Mouse (Mus musculus): ENCODE measurements around the gene Spats1.
"Not testable (repeated sequence)": the region's sequence is repeated elsewhere in the genome, so short reads cannot be mapped to it uniquely, and the experiment has no call there.

Gene Spats1

GRCm38 (mm10) chr17:45489736-45490135 lies 14.5 kb upstream of the Spats1 start:
- DNase-seq (ENCODE audit: low spot score in 2 of 2), result no peak

GRCm38 (mm10) chr17:45488321-45489254 lies 13.4 kb upstream of the Spats1 start:
- DNase-seq (ENCODE audit: low spot score in 2 of 2), result no peak

- DNase-seq (ENCODE audit: low spot score in 2 of 2), result no peak
These were observed 12.0 kb upstream of the Spats1 start for GRCm38 (mm10) chr17:45487216-45487615.

- DNase-seq (ENCODE audit: low spot score in 2 of 2), result no peak
These were observed 10.4 kb upstream of the Spats1 start for GRCm38 (mm10) chr17:45485581-45485980.

GRCm38 (mm10) chr17:45480429-45480828 lies 5.2 kb upstream of the Spats1 start:
- DNase-seq (ENCODE audit: low spot score in 2 of 2), result no peak

GRCm38 (mm10) chr17:45478234-45478825 lies 3.1 kb upstream of the Spats1 start:
- peak; percentile 60 to 64 for DNase-seq (ENCODE audit: low spot score in 2 of 2)

- DNase-seq (ENCODE audit: low spot score in 2 of 2), result no peak
These were observed 1.1 kb downstream of the Spats1 start for GRCm38 (mm10) chr17:45474146-45474545.

- DNase-seq (ENCODE audit: low spot score in 2 of 2), result no peak
These were observed 1.5 kb downstream of the Spats1 start for GRCm38 (mm10) chr17:45473667-45474066.

GRCm38 (mm10) chr17:45470726-45471125 lies 4.5 kb downstream of the Spats1 start:
- no peak for DNase-seq (ENCODE audit: low spot score in 2 of 2)

GRCm38 (mm10) chr17:45468302-45468701 lies 6.9 kb downstream of the Spats1 start:
- DNase-seq (ENCODE audit: low spot score in 2 of 2), result no peak

GRCm38 (mm10) chr17:45466701-45467100 lies 8.5 kb downstream of the Spats1 start:
- no peak for DNase-seq (ENCODE audit: low spot score in 2 of 2)

GRCm38 (mm10) chr17:45464255-45464654 lies 11.0 kb downstream of the Spats1 start:
- DNase-seq (ENCODE audit: low spot score in 2 of 2), result no peak

GRCm38 (mm10) chr17:45462506-45462905 lies 12.7 kb downstream of the Spats1 start:
- no peak for DNase-seq (ENCODE audit: low spot score in 2 of 2)

GRCm38 (mm10) chr17:45459062-45459461 lies 16.2 kb downstream of the Spats1 start:
- no peak for DNase-seq (ENCODE audit: low spot score in 2 of 2)

GRCm38 (mm10) chr17:45458516-45458915 lies 16.7 kb downstream of the Spats1 start:
- no peak for DNase-seq (ENCODE audit: low spot score in 2 of 2)

GRCm38 (mm10) chr17:45457487-45457886 lies 17.7 kb downstream of the Spats1 start:
- DNase-seq (ENCODE audit: low spot score in 2 of 2), result no peak

- no peak for DNase-seq (ENCODE audit: low spot score in 2 of 2)
These were observed 18.7 kb downstream of the Spats1 start for GRCm38 (mm10) chr17:45456260-45457152.

GRCm38 (mm10) chr17:45455783-45456182 lies 19.4 kb downstream of the Spats1 start:
- not testable (repeated sequence) for DNase-seq (ENCODE audit: low spot score in 2 of 2)

- no peak for DNase-seq (ENCODE audit: low spot score in 2 of 2)
These were observed 20.4 kb downstream of the Spats1 start for GRCm38 (mm10) chr17:45454794-45455193.

- DNase-seq (ENCODE audit: low spot score in 2 of 2), result no peak
These were observed 22.9 kb downstream of the Spats1 start for GRCm38 (mm10) chr17:45452271-45452670.

- no peak for DNase-seq (ENCODE audit: low spot score in 2 of 2)
These were observed 25.1 kb downstream of the Spats1 start for GRCm38 (mm10) chr17:45450153-45450552.

- no peak for DNase-seq (ENCODE audit: low spot score in 2 of 2)
These were observed 25.6 kb downstream of the Spats1 start for GRCm38 (mm10) chr17:45449586-45449985.
